Mouse (Mus musculus) liver, embryonic 14.5 days (tissue): ENCODE results near the gene Map7.

Source experiments
- CTCF ChIP-seq: IDR thresholded peaks from 2 replicates; pipeline ENCODE4 v1.5.1; 2016; ENCODE audit warnings: antibody characterized with exemption, low read depth, control low read depth
- EP300 ChIP-seq: IDR thresholded peaks from 2 replicates; pipeline ENCODE4 v1.6.1; 2016; ENCODE audit warnings: antibody characterized with exemption, low read depth

- TF ChIP-seq CTCF (no peak), EP300 (no peak)
These were observed 58.7 kb downstream of the Map7 start for GRCm38 (mm10) chr10:20206966-20207365.
